Mouse (Mus musculus): ENCODE data around the gene Glg1. TPM values are rescaled to one million over a fixed set of nuclear protein-coding genes. Genes with fewer than 3 reads are reported as not detected.
A peak's percentile ranks its signal among the peaks of the same experiment; 100 is the strongest.
"Not testable (repeated sequence)": the region's sequence is repeated elsewhere in the genome, so short reads cannot be mapped to it uniquely, and the experiment has no call there.

Glg1 gene
- total and polyA plus RNA-seq, 3 experiments: 40.1 to 98.0 (median 85.0) TPM

DNA sequence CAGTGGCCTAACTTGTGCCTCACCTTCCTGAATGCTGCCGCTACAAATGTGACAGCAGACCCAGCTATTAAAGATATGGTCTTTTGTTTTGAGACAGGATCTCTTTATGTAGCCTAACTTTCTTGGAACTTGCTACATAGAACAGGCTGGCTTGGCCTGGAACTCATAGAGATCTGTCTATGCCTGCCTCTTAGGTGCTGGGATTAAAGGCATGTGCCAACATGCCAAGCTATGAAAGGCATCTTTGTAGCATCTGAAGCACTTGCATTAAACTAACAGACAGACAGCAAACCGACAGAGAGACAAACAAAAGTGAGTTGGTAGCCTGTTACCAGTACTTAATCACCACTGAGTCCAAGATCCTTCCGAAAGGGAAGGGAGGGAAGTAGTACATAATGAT, 23.1 kb upstream of the Glg1 start:
- TF ChIP-seq CTCF (IDR thresholded peaks at IDR 0.05) (no peak), EP300 (IDR thresholded peaks at IDR 0.05; ENCODE audit: insufficient read depth, low read depth, low read length) (no peak), POLR2A (IDR thresholded peaks at IDR 0.05; ENCODE audit: insufficient read depth, low read depth, low read length) (no peak)
- Histone ChIP-seq H3K36me3 (ENCODE audit: control insufficient read depth, insufficient read depth, low read length) (peaks cover 23% of the 10 kb centered on the region), H3K4me3 (no peak overlapping the region), H3K27ac (no peak overlapping the region), H3K4me1 (ENCODE audit: control insufficient read depth, insufficient read depth, low read length) (peaks cover 2% of the 10 kb centered on the region), H3K79me2 (replicated peaks; ENCODE audit: control insufficient read depth, insufficient read depth, low read length) (no peaks in the 10 kb centered on the region), H3K27me3 (ENCODE audit: control insufficient read depth, insufficient read depth, low read length) (no peaks in the 10 kb centered on the region), H3K9ac (ENCODE audit: low read depth, low read length) (no peak overlapping the region)
- intact Hi-C loops (cut with DNase I): no loop called here
- no peak for DNase-seq
- WGBS: 90% methylated on average over 3 of the region's 3 CpGs

DNA sequence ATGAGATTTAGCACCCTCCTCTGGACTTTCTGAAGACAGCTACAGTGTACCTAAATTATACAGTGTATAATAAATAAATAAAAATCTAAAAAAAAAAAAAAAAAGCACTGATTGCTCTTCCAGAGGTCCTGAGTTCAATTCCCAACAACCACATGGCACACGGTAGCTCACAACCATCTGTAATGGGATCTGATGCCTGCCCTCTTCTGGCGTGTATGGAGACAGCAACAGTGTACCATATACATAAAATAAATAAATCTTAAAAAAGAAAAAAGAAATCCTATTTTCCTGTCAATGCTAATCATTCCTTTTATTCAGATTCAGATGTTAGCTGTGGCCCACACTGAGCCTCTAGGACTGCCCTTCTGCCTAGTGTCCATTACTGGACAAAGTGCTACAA, 9.3 kb upstream of the Glg1 start:
- no peak for DNase-seq
- H3K27ac ChIP-seq: no peak overlapping the region
- no peaks in the 10 kb centered on the region for H3K4me1 ChIP-seq (ENCODE audit: control insufficient read depth, insufficient read depth, low read length)
- no peaks in the 10 kb centered on the region for H3K36me3 ChIP-seq (ENCODE audit: control insufficient read depth, insufficient read depth, low read length)
- H3K4me3 ChIP-seq: no peak overlapping the region
- H3K27me3 ChIP-seq (ENCODE audit: control insufficient read depth, insufficient read depth, low read length): no peaks in the 10 kb centered on the region
- intact Hi-C loops (cut with DNase I): no loop called here
- 78% methylated on average over 2 of the region's 2 CpGs for WGBS
- TF ChIP-seq CTCF (IDR thresholded peaks at IDR 0.05) (peak; percentile 53), POLR2A (IDR thresholded peaks at IDR 0.05; ENCODE audit: insufficient read depth, low read depth, low read length) (no peak)
- no peaks in the 10 kb centered on the region for H3K79me2 ChIP-seq (replicated peaks; ENCODE audit: control insufficient read depth, insufficient read depth, low read length)
- no peak overlapping the region for H3K9ac ChIP-seq (ENCODE audit: low read depth, low read length)

DNA sequence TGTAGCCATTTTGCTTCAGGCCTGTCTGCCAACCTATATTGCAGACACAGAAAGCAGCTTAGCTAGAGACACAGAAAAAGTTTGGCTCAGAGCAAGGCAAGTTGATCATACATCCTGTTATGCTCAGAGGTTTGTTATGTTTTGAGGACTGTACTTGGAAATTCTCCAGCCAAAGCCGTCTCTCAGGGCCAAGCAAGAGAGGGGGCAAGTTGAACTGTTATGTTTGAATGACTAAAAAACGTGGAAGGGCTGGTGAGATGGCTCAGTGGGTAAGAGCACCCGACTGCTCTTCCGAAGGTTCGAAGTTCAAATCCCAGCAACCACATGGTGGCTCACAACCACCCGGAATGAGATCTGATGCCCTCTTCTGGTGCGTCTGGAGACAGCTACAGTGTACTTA, 7.1 kb upstream of the Glg1 start:
- H3K9ac ChIP-seq (ENCODE audit: low read depth, low read length); intact Hi-C loops (cut with DNase I); H3K4me1 ChIP-seq (ENCODE audit: control insufficient read depth, insufficient read depth, low read length); H3K27me3 ChIP-seq (ENCODE audit: control insufficient read depth, insufficient read depth, low read length); H3K27ac ChIP-seq; H3K79me2 ChIP-seq (replicated peaks; ENCODE audit: control insufficient read depth, insufficient read depth, low read length); H3K36me3 ChIP-seq (ENCODE audit: control insufficient read depth, insufficient read depth, low read length); DNase-seq; H3K4me3 ChIP-seq: not testable (repeated sequence)
- WGBS: 69% methylated on average over 7 of the region's 7 CpGs

DNA sequence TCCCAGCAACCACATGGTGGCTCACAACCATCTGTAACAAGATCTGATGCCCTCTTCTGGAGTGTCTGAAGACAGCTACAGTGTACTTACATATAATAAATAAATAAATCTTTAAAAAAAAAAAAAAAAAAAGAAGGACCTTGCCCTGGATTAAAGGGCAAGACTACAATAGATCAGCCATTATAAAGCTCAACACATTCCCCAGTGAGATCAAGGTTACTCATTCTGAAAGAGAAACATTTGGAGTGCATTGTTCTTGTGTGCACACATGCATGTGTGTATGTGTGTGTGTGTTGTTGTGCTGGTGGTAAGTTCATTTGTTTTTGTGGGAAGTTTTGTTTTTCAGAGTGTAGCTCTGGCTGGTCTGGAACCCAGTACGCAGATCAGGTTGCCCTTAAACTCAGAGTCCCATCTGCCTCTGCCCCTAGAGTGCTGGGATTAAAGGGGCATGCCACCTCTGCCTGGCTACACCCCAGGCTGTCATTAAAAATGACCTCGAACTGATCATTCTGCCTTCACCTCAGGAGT, 5.7 kb upstream of the Glg1 start:
- 82% methylated on average over 2 of the region's 2 CpGs for WGBS
- H3K36me3 ChIP-seq (ENCODE audit: control insufficient read depth, insufficient read depth, low read length): peaks cover 1% of the 10 kb centered on the region; the same call in 1 of the 2 replicates
- no peak for DNase-seq
- intact Hi-C loops (cut with DNase I): no loop called here
- no peak overlapping the region for H3K4me3 ChIP-seq
- no peak for TF ChIP-seq EP300 (IDR thresholded peaks at IDR 0.05; ENCODE audit: insufficient read depth, low read depth, low read length)
- no peak for TF ChIP-seq CTCF (IDR thresholded peaks at IDR 0.05)
- no peak for TF ChIP-seq POLR2A (IDR thresholded peaks at IDR 0.05; ENCODE audit: insufficient read depth, low read depth, low read length)
- no peaks in the 10 kb centered on the region for H3K27me3 ChIP-seq (ENCODE audit: control insufficient read depth, insufficient read depth, low read length)
- no peaks in the 10 kb centered on the region for H3K79me2 ChIP-seq (replicated peaks; ENCODE audit: control insufficient read depth, insufficient read depth, low read length)
- no peak overlapping the region for H3K9ac ChIP-seq (ENCODE audit: low read depth, low read length)
- no peaks in the 10 kb centered on the region for H3K4me1 ChIP-seq (ENCODE audit: control insufficient read depth, insufficient read depth, low read length)
- no peak overlapping the region for H3K27ac ChIP-seq

DNA sequence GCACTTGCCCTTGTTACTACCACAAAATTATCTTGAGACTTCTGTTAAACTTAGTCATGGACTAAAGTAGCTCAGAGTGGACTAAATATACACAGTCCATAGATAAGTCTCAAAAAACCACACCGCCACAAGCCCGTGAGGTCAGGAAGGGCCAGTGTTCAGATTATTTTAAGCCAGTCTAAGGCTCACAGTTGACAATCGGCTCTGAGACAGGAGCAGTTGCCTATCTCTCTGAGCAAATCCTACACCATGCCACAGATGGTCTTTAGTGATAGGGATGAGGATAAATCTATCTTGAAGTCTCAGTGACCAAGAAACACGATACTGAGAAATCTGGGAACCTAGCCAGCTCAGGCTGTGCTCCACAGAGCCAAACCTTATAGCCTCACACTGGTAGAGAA, 3.0 kb upstream of the Glg1 start:
- no peak overlapping the region for H3K4me3 ChIP-seq
- no peak overlapping the region for H3K9ac ChIP-seq (ENCODE audit: low read depth, low read length)
- 28% methylated on average over 4 of the region's 4 CpGs for WGBS
- H3K27me3 ChIP-seq (ENCODE audit: control insufficient read depth, insufficient read depth, low read length): no peaks in the 10 kb centered on the region
- peak overlapping the region; percentile 57 for H3K27ac ChIP-seq
- H3K4me1 ChIP-seq (ENCODE audit: control insufficient read depth, insufficient read depth, low read length): no peaks in the 10 kb centered on the region
- DNase-seq: peak in 1 of 2 experiments; percentile 25
- TF ChIP-seq EP300 (IDR thresholded peaks at IDR 0.05; ENCODE audit: insufficient read depth, low read depth, low read length) (no peak), POLR2A (IDR thresholded peaks at IDR 0.05; ENCODE audit: insufficient read depth, low read depth, low read length) (no peak), CTCF (IDR thresholded peaks at IDR 0.05) (no peak)
- intact Hi-C loops (cut with DNase I): no loop called here
- H3K79me2 ChIP-seq (replicated peaks; ENCODE audit: control insufficient read depth, insufficient read depth, low read length): no peaks in the 10 kb centered on the region
- H3K36me3 ChIP-seq (ENCODE audit: control insufficient read depth, insufficient read depth, low read length): peaks cover 5% of the 10 kb centered on the region

DNA sequence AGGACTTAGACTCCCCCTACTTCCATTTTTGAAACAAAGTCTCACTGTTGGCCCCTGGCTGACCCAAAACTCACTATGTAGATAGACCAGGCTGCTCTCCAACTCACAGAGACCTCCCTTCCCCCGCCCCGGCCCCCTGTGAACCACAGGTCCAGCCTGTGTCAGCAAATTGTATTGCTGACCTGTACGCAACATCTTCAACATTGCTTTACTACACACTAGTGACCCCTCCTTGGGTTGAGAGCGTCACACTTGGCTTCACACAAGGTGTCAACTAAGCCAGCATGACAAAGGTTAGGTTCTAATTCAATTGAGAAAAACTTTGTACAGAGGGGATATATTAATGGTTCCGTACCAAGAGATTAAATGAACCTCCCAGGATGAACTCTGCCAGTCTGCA, 1.2 kb upstream of the Glg1 start:
- no peak for DNase-seq
- TF ChIP-seq CTCF (IDR thresholded peaks at IDR 0.05): no peak
- intact Hi-C loops (cut with DNase I): no loop called here
- Histone ChIP-seq H3K4me3 (no peak overlapping the region), H3K79me2 (replicated peaks; ENCODE audit: control insufficient read depth, insufficient read depth, low read length) (no peaks in the 10 kb centered on the region), H3K9ac (ENCODE audit: low read depth, low read length) (no peak overlapping the region), H3K4me1 (ENCODE audit: control insufficient read depth, insufficient read depth, low read length) (no peaks in the 10 kb centered on the region), H3K27me3 (ENCODE audit: control insufficient read depth, insufficient read depth, low read length) (no peaks in the 10 kb centered on the region), H3K36me3 (ENCODE audit: control insufficient read depth, insufficient read depth, low read length) (peaks cover 5% of the 10 kb centered on the region), H3K27ac (no peak overlapping the region; the same call in 1 of the 2 replicates)
- WGBS: 95% methylated on average over 5 of the region's 5 CpGs

Data from heart, adult 2 months (tissue).